Mouse (Mus musculus): ENCODE measurements at regions not wholly inside any gene's neighbourhood (a gene's known extent, or its start where the extent isn't known, plus 50 kb on each side); places are given as distances from the start of the nearest gene placed in this dataset.

GRCm38 (mm10) chr1:100551293-100551692, 778.7 kb downstream of the Cntnap5b start:
- TF ChIP-seq CTCF (IDR thresholded peaks at IDR 0.05) (no peak), EP300 (IDR thresholded peaks at IDR 0.05; ENCODE audit: insufficient read depth, low read depth, low read length) (no peak)

Measured in heart, adult 2 months (tissue).